Mouse (Mus musculus): ENCODE data around the gene Sfi1. TPM values are rescaled to one million over a fixed set of nuclear protein-coding genes. Genes with fewer than 3 reads are reported as not detected.

The Sfi1 gene
- polyA plus RNA-seq (2016; fragmentation: Nextera tagmentation; extraction: Ambion mirVana), result 17.2 and 18.6 TPM in 2 replicates

DNA sequence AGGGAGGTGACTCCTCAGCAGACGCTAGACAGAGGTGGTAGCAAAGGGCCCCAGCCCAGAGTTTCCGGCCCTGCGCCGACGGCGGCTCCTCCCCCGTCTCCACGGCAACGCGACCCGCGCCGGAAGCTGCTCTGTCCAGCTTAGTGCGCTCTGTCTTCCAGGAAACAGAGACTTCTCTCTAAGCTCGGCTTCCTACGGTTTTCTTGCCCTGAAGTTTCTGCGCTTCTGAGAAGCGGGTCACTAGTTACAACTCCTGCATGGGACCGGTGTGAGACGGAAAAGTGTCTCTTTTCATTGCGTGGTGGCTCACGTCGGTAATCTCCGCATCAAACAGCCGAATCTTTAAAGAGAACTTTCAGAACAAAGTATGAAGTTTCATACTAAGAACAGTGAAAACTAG is at the start of gene Sfi1:
Sfi1 (minus strand) TSS at position 101 of the 400 bp plus-strand sequence.
- Histone ChIP-seq H3K27ac (no peak within 1 kb of the TSS), H3K9ac (no peak within 1 kb of the TSS), H3K4me1 (no peaks in the 10 kb centered on the region), H3K4me3 (no peak within 1 kb of the TSS), H3K9me3 (replicated peaks) (no peaks in the 10 kb centered on the region), H3K4me2 (replicated peaks) (no peak within 1 kb of the TSS), H3K36me3 (no peaks in the 10 kb centered on the region), H3K27me3 (no peaks in the 10 kb centered on the region)
- 85% methylated on average over 25 of the region's 25 CpGs for WGBS
- no peak for ATAC-seq (ENCODE audit: low FRiP score)

GRCm38 (mm10) chr11:3242395-3242794 is 49.1 kb upstream of the Sfi1 start:
- H3K27me3 ChIP-seq, result no peaks in the 10 kb centered on the region
- no peak overlapping the region for H3K4me3 ChIP-seq
- H3K36me3 ChIP-seq, result peaks cover 86% of the 10 kb centered on the region
- no peaks in the 10 kb centered on the region for H3K4me1 ChIP-seq
- no peak overlapping the region for H3K4me2 ChIP-seq (replicated peaks)
- 95% methylated on average over 7 of the region's 7 CpGs for WGBS
- H3K9me3 ChIP-seq (replicated peaks), result 0 out of 2 replicates have a peak, but pooled peaks cover 4% of the 10 kb centered on the region
- no peak for ATAC-seq (ENCODE audit: low FRiP score)
- H3K27ac ChIP-seq, result no peak overlapping the region
- no peak overlapping the region for H3K9ac ChIP-seq

- Histone ChIP-seq H3K27ac (no peak overlapping the region), H3K4me3 (no peak overlapping the region), H3K9ac (no peak overlapping the region), H3K36me3 (peaks cover 80% of the 10 kb centered on the region), H3K4me2 (replicated peaks) (no peak overlapping the region), H3K4me1 (no peaks in the 10 kb centered on the region), H3K9me3 (replicated peaks) (no peaks in the 10 kb centered on the region), H3K27me3 (no peaks in the 10 kb centered on the region)
- WGBS, result 90% methylated on average over 5 of the region's 5 CpGs
- no peak for ATAC-seq (ENCODE audit: low FRiP score)
These were observed 42.0 kb upstream of the Sfi1 start for GRCm38 (mm10) chr11:3235277-3235676.

GRCm38 (mm10) chr11:3233704-3234103 is 40.4 kb upstream of the Sfi1 start:
- 92% methylated on average over 4 of the region's 4 CpGs for WGBS
- no peak for ATAC-seq (ENCODE audit: low FRiP score)
- Histone ChIP-seq H3K4me1 (no peaks in the 10 kb centered on the region), H3K9me3 (replicated peaks) (no peaks in the 10 kb centered on the region), H3K27me3 (no peaks in the 10 kb centered on the region), H3K4me2 (replicated peaks) (no peak overlapping the region), H3K4me3 (no peak overlapping the region), H3K27ac (no peak overlapping the region), H3K36me3 (peaks cover 81% of the 10 kb centered on the region), H3K9ac (no peak overlapping the region)

- Histone ChIP-seq H3K4me2 (replicated peaks) (no peak overlapping the region), H3K4me3 (no peak overlapping the region), H3K27ac (no peak overlapping the region), H3K27me3 (no peaks in the 10 kb centered on the region), H3K36me3 (peaks cover 79% of the 10 kb centered on the region), H3K9me3 (replicated peaks) (no peaks in the 10 kb centered on the region), H3K4me1 (no peaks in the 10 kb centered on the region), H3K9ac (no peak overlapping the region)
- 94% methylated on average over 3 of the region's 3 CpGs for WGBS
- no peak for ATAC-seq (ENCODE audit: low FRiP score)
These were observed 39.0 kb upstream of the Sfi1 start for GRCm38 (mm10) chr11:3232248-3232647.

DNA sequence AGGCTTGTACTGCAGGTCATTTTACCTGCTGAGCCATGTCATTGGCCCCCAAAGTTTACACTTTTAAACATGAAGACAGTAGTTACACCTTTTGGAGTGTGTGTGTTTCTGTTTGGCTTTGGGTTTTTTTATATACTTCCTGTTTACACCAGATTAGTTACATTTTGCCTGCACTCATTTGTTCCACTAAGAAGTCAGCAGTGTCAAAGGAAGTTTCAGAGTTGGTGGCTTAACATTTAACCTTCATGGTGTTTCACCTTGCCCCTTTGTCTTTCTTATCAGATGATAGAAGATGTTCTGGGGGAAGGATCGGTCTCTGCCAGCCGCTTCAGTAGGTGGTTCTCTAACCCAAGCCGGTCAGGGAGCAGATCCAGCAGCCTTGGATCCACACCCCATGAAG is 33.9 kb upstream of the Sfi1 start:
- Histone ChIP-seq H3K9ac (no peak overlapping the region), H3K36me3 (peaks cover 70% of the 10 kb centered on the region)
- WGBS, result 96% methylated on average over 3 of the region's 3 CpGs

DNA sequence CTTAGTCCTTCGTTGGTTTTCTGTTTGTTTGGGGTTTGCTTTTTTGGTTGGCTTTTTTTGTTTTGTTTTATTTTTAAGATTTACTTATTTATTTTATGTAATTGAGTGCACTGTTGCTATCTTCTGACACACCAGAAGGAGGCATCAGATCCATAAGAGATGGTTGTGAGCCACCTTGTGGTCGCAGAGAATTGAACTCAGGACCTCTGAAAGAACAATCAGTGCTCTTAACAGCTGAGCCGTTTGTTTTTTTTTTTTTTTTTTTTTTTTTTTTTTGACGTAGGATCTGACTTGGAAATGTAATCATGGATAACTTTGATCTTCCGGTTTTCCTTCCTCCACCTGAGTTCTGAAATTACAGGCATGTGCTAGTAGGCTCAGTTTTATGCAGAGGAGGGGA is 29.8 kb upstream of the Sfi1 start:
- 78% methylated on average over 5 of the region's 5 CpGs for WGBS
- peaks cover 68% of the 10 kb centered on the region for H3K36me3 ChIP-seq

More for the DNA sequence above, 33.9 kb upstream of the Sfi1 start:
- Histone ChIP-seq H3K4me3 (no peak overlapping the region), H3K9me3 (replicated peaks) (no peaks in the 10 kb centered on the region), H3K27ac (no peak overlapping the region), H3K4me2 (replicated peaks) (no peak overlapping the region), H3K27me3 (no peaks in the 10 kb centered on the region), H3K4me1 (no peaks in the 10 kb centered on the region)
- no peak for ATAC-seq (ENCODE audit: low FRiP score)

DNA sequence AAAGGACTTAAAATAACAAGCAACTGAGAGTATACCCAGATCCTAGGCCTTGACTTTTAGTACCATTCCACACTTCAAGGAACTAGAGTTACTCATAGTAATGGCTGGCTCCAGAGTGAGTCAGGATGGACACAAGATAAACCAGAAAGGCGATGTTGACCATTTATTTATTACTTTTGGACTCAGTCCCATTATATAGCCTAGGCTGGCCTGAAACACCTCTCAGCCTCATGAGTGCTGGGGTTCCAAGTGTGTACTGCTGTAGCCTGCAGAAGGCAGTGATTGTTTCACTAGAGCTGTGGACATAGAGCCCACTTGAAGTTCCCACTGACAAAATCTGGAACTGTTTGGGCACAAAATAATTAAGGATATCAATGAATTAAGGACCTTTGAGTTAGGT is 19.3 kb upstream of the Sfi1 start:
- H3K9me3 ChIP-seq (replicated peaks), result no peaks in the 10 kb centered on the region
- H3K4me1 ChIP-seq, result no peaks in the 10 kb centered on the region
- ATAC-seq (ENCODE audit: low FRiP score), result no peak
- peaks cover 67% of the 10 kb centered on the region for H3K36me3 ChIP-seq
- no peaks in the 10 kb centered on the region for H3K27me3 ChIP-seq
- H3K4me2 ChIP-seq (replicated peaks), result no peak overlapping the region
- no peak overlapping the region for H3K9ac ChIP-seq
- H3K4me3 ChIP-seq, result no peak overlapping the region
- 95% methylated on average over 1 of the region's 1 CpGs for WGBS
- no peak overlapping the region for H3K27ac ChIP-seq

More for the DNA sequence above, 29.8 kb upstream of the Sfi1 start:
- H3K4me2 ChIP-seq (replicated peaks), result no peak overlapping the region
- no peak for ATAC-seq (ENCODE audit: low FRiP score)
- no peaks in the 10 kb centered on the region for H3K4me1 ChIP-seq
- H3K9ac ChIP-seq, result no peak overlapping the region
- H3K27ac ChIP-seq, result no peak overlapping the region
- no peak overlapping the region for H3K4me3 ChIP-seq
- no peaks in the 10 kb centered on the region for H3K9me3 ChIP-seq (replicated peaks)
- no peaks in the 10 kb centered on the region for H3K27me3 ChIP-seq

DNA sequence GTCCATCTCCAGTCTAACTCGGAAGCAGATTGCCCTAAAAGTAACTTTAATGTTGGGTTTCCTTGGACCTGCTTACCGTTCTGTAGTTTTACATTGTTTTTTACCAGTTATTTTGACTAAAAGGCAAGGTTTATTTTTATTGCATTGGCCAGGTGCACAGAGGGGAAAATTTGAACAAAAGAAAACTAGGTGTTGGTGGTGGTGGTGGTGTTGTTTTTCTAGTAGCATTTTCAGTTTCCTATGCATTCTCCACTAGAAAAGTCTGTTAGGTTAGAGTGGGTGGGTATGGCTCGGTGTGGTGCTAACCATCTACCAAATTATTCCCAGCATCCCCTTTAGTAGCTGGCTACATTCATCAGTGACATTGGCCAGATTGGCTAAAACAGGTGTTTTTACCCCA is 13.5 kb upstream of the Sfi1 start:
- no peak overlapping the region for H3K9ac ChIP-seq
- H3K36me3 ChIP-seq, result peaks cover 49% of the 10 kb centered on the region
- H3K27ac ChIP-seq, result no peak overlapping the region
- 98% methylated on average over 3 of the region's 3 CpGs for WGBS
- 0 out of 2 replicates have a peak, but pooled peaks cover 3% of the 10 kb centered on the region for H3K4me1 ChIP-seq
- H3K27me3 ChIP-seq, result no peaks in the 10 kb centered on the region
- ATAC-seq (ENCODE audit: low FRiP score), result no peak
- no peak overlapping the region for H3K4me2 ChIP-seq (replicated peaks)
- H3K4me3 ChIP-seq, result no peak overlapping the region
- no peaks in the 10 kb centered on the region for H3K9me3 ChIP-seq (replicated peaks)

GRCm38 (mm10) chr11:3205207-3205606 is 11.9 kb upstream of the Sfi1 start:
- ATAC-seq (ENCODE audit: low FRiP score), result no peak
- Histone ChIP-seq H3K27ac (no peak overlapping the region), H3K4me2 (replicated peaks) (no peak overlapping the region), H3K4me1 (0 out of 2 replicates have a peak, but pooled peaks cover 3% of the 10 kb centered on the region), H3K27me3 (no peaks in the 10 kb centered on the region), H3K4me3 (no peak overlapping the region), H3K9ac (no peak overlapping the region), H3K9me3 (replicated peaks) (no peaks in the 10 kb centered on the region), H3K36me3 (peaks cover 38% of the 10 kb centered on the region)
- 93% methylated on average over 3 of the region's 3 CpGs for WGBS

DNA sequence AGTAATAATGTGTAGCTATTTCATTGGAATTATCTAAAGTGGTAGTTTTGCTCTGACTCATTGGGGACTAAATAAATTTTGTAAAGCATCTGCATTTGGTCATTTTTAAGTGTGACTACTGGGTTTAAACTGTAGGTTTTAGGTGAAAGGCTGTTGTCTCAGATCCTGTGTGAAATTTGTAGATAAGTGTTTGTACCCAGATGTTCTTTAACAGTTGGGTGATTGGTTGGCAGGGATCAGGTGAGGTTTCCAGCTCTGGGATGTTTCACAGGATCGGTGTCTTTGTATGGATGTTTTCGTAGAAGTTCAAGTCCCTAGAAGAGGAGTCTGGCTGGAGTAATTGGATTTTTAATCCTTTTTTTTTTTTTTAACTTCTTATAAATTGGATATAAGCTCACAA is 10.5 kb upstream of the Sfi1 start:
- Histone ChIP-seq H3K4me3 (no peak overlapping the region), H3K27me3 (no peaks in the 10 kb centered on the region), H3K4me1 (0 out of 2 replicates have a peak, but pooled peaks cover 3% of the 10 kb centered on the region), H3K27ac (no peak overlapping the region), H3K4me2 (replicated peaks) (peak overlapping the region; percentile 38), H3K9ac (no peak overlapping the region), H3K9me3 (replicated peaks) (no peaks in the 10 kb centered on the region), H3K36me3 (peaks cover 27% of the 10 kb centered on the region)
- 89% methylated on average over 2 of the region's 2 CpGs for WGBS
- ATAC-seq (ENCODE audit: low FRiP score), result no peak

- Histone ChIP-seq H3K36me3 (peaks cover 22% of the 10 kb centered on the region), H3K9me3 (replicated peaks) (no peaks in the 10 kb centered on the region), H3K27ac (peak overlapping the region; percentile 35; the same call in 1 of the 2 replicates), H3K4me3 (peak overlapping the region; percentile 36), H3K9ac (peak overlapping the region; percentile 46), H3K4me2 (replicated peaks) (peak overlapping the region; percentile 38), H3K27me3 (no peaks in the 10 kb centered on the region), H3K4me1 (0 out of 2 replicates have a peak, but pooled peaks cover 3% of the 10 kb centered on the region)
- 0% methylated on average over 50 of the region's 57 CpGs for WGBS
- no peak; the same call in 1 of the 2 replicates for ATAC-seq (ENCODE audit: low FRiP score)
These were observed 9.6 kb upstream of the Sfi1 start for GRCm38 (mm10) chr11:3202781-3203441.

DNA sequence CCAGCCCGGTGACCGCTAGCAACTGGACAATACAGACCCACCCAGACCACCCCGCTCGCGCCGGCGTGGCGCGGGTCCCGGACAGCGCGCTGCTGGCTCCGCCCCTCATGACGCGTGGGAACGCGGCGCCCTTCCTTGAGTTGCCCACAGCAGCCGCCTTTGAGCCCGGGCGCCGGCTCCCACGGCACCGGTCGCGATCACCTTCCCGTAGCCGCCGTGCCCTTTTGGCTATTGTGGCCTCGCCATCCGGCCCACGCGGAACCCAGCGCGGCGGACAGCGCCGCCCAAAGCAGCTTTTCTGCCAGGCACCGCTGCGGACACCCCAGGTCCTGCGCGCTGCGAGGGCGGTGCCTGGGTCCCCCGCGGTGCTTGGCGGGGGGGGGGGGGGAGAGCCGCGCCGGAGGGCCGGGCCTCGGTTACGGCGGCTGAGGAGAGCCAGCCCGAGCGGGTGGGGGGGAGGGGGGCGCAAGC is 9.0 kb upstream of the Sfi1 start, which contains the start of gene Eif4enif1:
Eif4enif1 (plus strand) TSS at position 162 of the 471 bp plus-strand sequence.
- H3K4me1 ChIP-seq, result 0 out of 2 replicates have a peak, but pooled peaks cover 3% of the 10 kb centered on the region
- peak within 1 kb of the TSS; percentile 35 for H3K27ac ChIP-seq
- H3K36me3 ChIP-seq, result peaks cover 20% of the 10 kb centered on the region
- under 1% methylated on average over 45 of the region's 57 CpGs for WGBS
- no peaks in the 10 kb centered on the region for H3K9me3 ChIP-seq (replicated peaks)
- H3K4me3 ChIP-seq, result peak within 1 kb of the TSS; percentile 36
- peak within 1 kb of the TSS; percentile 46 for H3K9ac ChIP-seq
- peak within 1 kb of the TSS; percentile 38 for H3K4me2 ChIP-seq (replicated peaks)
- peak; percentile 69 for ATAC-seq (ENCODE audit: low FRiP score)
- H3K27me3 ChIP-seq, result no peaks in the 10 kb centered on the region

Data from hindbrain, embryonic 12.5 days (tissue).